Mouse (Mus musculus) midbrain, embryonic 10.5 days (tissue): ENCODE results near the gene Cep89. TPM values are rescaled to one million over a fixed set of nuclear protein-coding genes. Genes with fewer than 3 reads are reported as not detected.

Source experiments
- DNase-seq: peaks from one replicate; pipeline ENCODE4 v3.0.0-alpha.2; 2017; ENCODE audit warnings: low spot score
- H3K27ac ChIP-seq: fragments of 300-500 bp; sonication (generic); replicated peaks from 2 replicates; pipeline ENCODE4 v1.5.1; 2016; ENCODE audit warnings: mild to moderate bottlenecking
- H3K27me3 ChIP-seq: fragments of 300-500 bp; sonication (generic); 2 replicates; pipeline ENCODE4 v1.6.1; 2016; ENCODE audit warnings: low read depth, mild to moderate bottlenecking; ENCODE audit not compliant: poor library complexity, severe bottlenecking
- H3K36me3 ChIP-seq: fragments of 300-500 bp; sonication (generic); 2 replicates; pipeline ENCODE4 v1.6.1; 2016; ENCODE audit warnings: mild to moderate bottlenecking, moderate library complexity
- H3K4me1 ChIP-seq: fragments of 300-500 bp; sonication (generic); 2 replicates; pipeline ENCODE4 v1.6.1; 2016
- H3K4me3 ChIP-seq: fragments of 300-500 bp; sonication (generic); 2 replicates; pipeline ENCODE4 v1.5.1; 2016; ENCODE audit warnings: mild to moderate bottlenecking, moderate library complexity
- H3K9me3 ChIP-seq: fragments of 300-500 bp; sonication (generic); replicated peaks from 2 replicates; pipeline ENCODE4 v1.6.1; 2016; ENCODE audit warnings: mild to moderate bottlenecking
- WGBS: fragments of 180-500 bp; shearing (Covaris S2); methylation state at CpG from one replicate; pipeline ENCODE4 v1.1.7; 2016; 5-methylcytosine and 5-hydroxymethylcytosine counted together
- polyA plus RNA-seq: library from polyadenylated mRNA; unstranded; fragments of >200 nt; fragmentation: Nextera tagmentation; extraction: Ambion mirVana; gene quantifications from 2 replicates; pipeline ENCODE4 v1.2.1, GENCODE M21; 2016

Cep89 gene
- polyA plus RNA-seq, 1 experiment from 2014 or later = 67.0 TPM

DNA sequence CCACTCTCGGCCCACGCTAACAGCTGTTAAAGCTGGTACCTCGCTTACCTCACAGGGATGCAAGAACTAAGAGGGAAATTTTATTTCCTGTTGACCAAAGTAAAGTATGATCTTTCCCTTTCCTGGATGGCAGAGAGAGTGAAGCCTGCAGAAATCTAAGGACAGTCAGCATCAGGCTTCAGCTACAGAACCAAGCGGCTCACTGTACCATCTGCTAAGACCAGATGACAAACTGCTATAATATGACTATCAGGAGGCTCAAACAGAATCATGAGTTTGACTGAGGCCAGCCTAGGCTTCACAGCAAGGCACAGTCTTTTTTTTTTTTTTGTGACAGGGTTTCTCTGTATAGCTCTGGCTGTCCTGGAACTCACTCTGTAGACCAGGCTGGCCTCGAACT lies 68.2 kb downstream of the Cep89 start:
- Histone ChIP-seq H3K27me3 (no peaks in the 10 kb centered on the region), H3K36me3 (no peaks in the 10 kb centered on the region), H3K4me1 (no peaks in the 10 kb centered on the region), H3K9me3 (no peaks in the 10 kb centered on the region), H3K4me3 (no peak overlapping the region), H3K27ac (no peak overlapping the region)
- 96% methylated on average over 5 of the region's 5 CpGs for WGBS
- no peak for DNase-seq

DNA sequence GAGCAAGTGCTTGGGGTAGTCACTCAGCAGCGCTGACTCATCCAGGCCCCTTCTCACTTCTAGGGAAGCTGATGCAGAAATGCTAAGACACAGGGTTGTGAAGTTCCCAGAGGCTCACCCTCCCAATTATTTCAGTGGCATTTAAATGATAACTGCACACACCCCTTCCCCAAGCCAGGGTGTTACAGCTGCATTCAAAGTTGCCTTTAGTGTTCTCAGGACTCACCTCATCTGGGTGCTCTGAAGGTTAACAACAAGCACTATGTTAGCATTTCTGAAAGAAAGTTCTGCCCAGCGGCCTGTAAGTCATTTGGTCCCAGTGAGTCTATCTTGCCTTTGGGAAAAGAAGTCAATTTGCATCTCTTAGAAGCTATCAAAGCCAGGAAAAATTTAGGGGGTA lies 71.0 kb downstream of the Cep89 start:
- no peak for DNase-seq
- no peaks in the 10 kb centered on the region for H3K27me3 ChIP-seq
- no peak overlapping the region for H3K27ac ChIP-seq
- 68% methylated on average over 2 of the region's 2 CpGs for WGBS
- H3K36me3 ChIP-seq = no peaks in the 10 kb centered on the region
- no peaks in the 10 kb centered on the region for H3K4me1 ChIP-seq
- H3K9me3 ChIP-seq = no peaks in the 10 kb centered on the region
- no peak overlapping the region for H3K4me3 ChIP-seq

- Histone ChIP-seq H3K27me3 (no peaks in the 10 kb centered on the region), H3K27ac (no peak overlapping the region), H3K9me3 (no peaks in the 10 kb centered on the region), H3K4me3 (no peak overlapping the region), H3K4me1 (no peaks in the 10 kb centered on the region), H3K36me3 (no peaks in the 10 kb centered on the region)
- WGBS = 39% methylated on average over 4 of the region's 4 CpGs
- no peak for DNase-seq
Measured at GRCm38 (mm10) chr7:35470794-35471193, 74.0 kb downstream of the Cep89 start.

- H3K4me1 ChIP-seq = no peaks in the 10 kb centered on the region
- no peaks in the 10 kb centered on the region for H3K27me3 ChIP-seq
- WGBS = 83% methylated on average over 2 of the region's 2 CpGs
- no peak overlapping the region for H3K27ac ChIP-seq
- H3K9me3 ChIP-seq = no peaks in the 10 kb centered on the region
- no peak for DNase-seq
- no peak overlapping the region for H3K4me3 ChIP-seq
- H3K36me3 ChIP-seq = no peaks in the 10 kb centered on the region
Measured at GRCm38 (mm10) chr7:35476457-35476856, 79.6 kb downstream of the Cep89 start.

- H3K4me1 ChIP-seq = no peaks in the 10 kb centered on the region
- no peaks in the 10 kb centered on the region for H3K27me3 ChIP-seq
- 79% methylated on average over 2 of the region's 2 CpGs for WGBS
- no peaks in the 10 kb centered on the region for H3K36me3 ChIP-seq
- no peaks in the 10 kb centered on the region for H3K9me3 ChIP-seq
- no peak for DNase-seq
- no peak overlapping the region for H3K27ac ChIP-seq
- H3K4me3 ChIP-seq = no peak overlapping the region
Measured at GRCm38 (mm10) chr7:35485126-35485525, 88.3 kb downstream of the Cep89 start.

DNA sequence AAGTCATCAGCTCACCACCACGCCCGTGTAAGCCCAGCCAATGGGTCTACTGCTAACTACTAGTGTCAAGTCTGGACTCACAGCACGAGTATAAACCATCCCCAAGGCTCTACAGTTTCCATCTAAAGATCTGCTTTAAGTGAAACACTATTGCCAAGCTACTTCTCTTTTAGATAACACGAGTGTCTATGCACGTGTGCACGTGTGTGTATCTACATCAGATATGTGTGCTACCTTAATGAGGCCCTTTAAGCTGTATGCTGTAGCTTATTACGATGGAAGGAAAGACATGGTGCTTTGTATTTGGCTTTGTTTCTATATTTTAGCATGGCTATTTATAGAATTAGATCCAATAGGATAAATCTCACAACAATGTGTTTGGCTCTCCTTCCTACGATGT lies 89.7 kb downstream of the Cep89 start:
- DNase-seq = no peak
- H3K4me3 ChIP-seq = no peak overlapping the region
- 88% methylated on average over 8 of the region's 8 CpGs for WGBS
- H3K27me3 ChIP-seq = no peaks in the 10 kb centered on the region
- no peak overlapping the region for H3K27ac ChIP-seq
- no peaks in the 10 kb centered on the region for H3K9me3 ChIP-seq
- no peaks in the 10 kb centered on the region for H3K4me1 ChIP-seq
- no peaks in the 10 kb centered on the region for H3K36me3 ChIP-seq

Other genes starting within 250 kb of the Cep89 start
- gene Slc7a10, start 210.7 kb upstream of the Cep89 start, polyA plus RNA-seq = 0.17 and 0.35 TPM in 2 replicates
- 11.9 and 13.5 TPM in 2 replicates for gene Lrp3, start 181.5 kb upstream of the Cep89 start, polyA plus RNA-seq
- 16.8 and 17.5 TPM in 2 replicates for gene Gpatch1, start 78.6 kb upstream of the Cep89 start, polyA plus RNA-seq
- gene Rhpn2, start 62.9 kb upstream of the Cep89 start, polyA plus RNA-seq = 3.2 and 3.7 TPM in 2 replicates
- 25.2 and 25.3 TPM in 2 replicates for gene Faap24, start 199 bp upstream of the Cep89 start, polyA plus RNA-seq
- gene Slc7a9, start 51.8 kb downstream of the Cep89 start, polyA plus RNA-seq = 0.17 and 0.25 TPM in 2 replicates
- 0.06 TPM in 1 of 2 replicates, not detected in the other for gene Tdrd12, start 140.7 kb downstream of the Cep89 start, polyA plus RNA-seq
- gene Nudt19, start 159.3 kb downstream of the Cep89 start, polyA plus RNA-seq = 47.4 and 48.9 TPM in 2 replicates
- 0.29 and 0.64 TPM in 2 replicates for gene Rgs9bp, start 188.5 kb downstream of the Cep89 start, polyA plus RNA-seq
- 37.7 and 39.2 TPM in 2 replicates for gene Ankrd27, start 189.2 kb downstream of the Cep89 start, polyA plus RNA-seq